Mouse (Mus musculus) CD4-positive, CD25-positive, alpha-beta regulatory T cell (primary cell): ENCODE results near the gene Tmem243. TPM values are rescaled to one million over a fixed set of nuclear protein-coding genes. Genes with fewer than 3 reads are reported as not detected.

ENCODE experiments used
- polyA plus RNA-seq: library from polyadenylated mRNA; unstranded; fragments of 100-300 nt; shearing (Covaris generic); gene quantifications from one replicate; pipeline ENCODE4 v1.2.1, GENCODE M21; 2017

Tmem243 gene
- polyA plus RNA-seq = 151 TPM

DNA sequence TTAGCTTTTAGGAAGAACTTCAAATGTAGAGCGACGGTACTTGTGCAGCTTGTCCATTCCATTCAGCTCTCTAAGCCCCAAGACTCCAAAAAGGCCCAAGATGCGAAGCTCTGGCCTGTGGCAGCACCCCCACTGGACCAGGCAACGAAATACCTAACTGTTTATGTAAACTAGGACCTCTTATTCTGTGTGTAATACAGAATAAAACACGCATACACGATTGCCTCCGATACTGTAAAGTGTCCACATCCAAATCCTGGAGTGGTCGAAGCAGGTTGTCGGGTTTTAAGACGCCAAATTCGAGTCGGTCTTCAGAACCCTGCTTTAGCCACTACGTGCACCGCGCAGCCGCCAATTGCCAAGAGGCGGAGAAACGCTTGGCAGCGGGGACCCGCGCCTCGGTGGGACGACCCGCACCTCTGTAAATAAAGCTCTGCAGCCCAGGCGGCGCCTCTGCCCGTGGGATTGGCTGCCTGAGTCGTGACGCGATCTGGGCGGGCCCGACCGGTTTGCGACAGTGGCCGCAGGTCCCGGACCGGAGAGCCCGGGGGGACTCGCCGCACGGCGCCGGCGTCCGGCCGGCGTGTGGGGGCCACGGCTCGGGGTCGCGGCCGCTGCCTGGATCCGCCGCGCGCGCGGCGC lies at the start of gene Tmem243:
Gene Tmem243 (plus strand): TSS at position 462 of the 642 bp plus-strand sequence.

GRCm38 (mm10) chr5:9161456-9162041 lies 61.1 kb downstream of the Tmem243 start, which contains the start of gene Dmtf1:
TSS of gene Dmtf1 (minus strand) at chr5:9161776.

Other genes with a start within 250 kb of the Tmem243 start
- gene Abcb4, start 207.0 kb upstream of the Tmem243 start, polyA plus RNA-seq = 0.30 TPM
- gene Crot, start 103.3 kb upstream of the Tmem243 start, polyA plus RNA-seq = 60.4 TPM
- gene Dmtf1, start 61.1 kb downstream of the Tmem243 start, polyA plus RNA-seq = 92.8 TPM
- not detected for gene 9330182L06Rik, start 165.4 kb downstream of the Tmem243 start, polyA plus RNA-seq